Mouse (Mus musculus) spleen, adult 2 months (tissue): Measurements from ENCODE around the gene Ulk3.

ENCODE experiments used
- CTCF ChIP-seq: fragments of 200-500 bp; IDR thresholded peaks from 2 replicates; pipeline ENCODE4 v1.5.1; 2011; ENCODE audit warnings: mild to moderate bottlenecking, inconsistent platforms; ENCODE audit not compliant: insufficient read depth, insufficient read length, insufficient replicate concordance; ENCODE audit errors: extremely low read depth
- POLR2A ChIP-seq: fragments of 200-500 bp; IDR thresholded peaks from 2 replicates; pipeline ENCODE4 v1.6.1; 2011; ENCODE audit warnings: low read depth, low read length, inconsistent platforms

- no peak for TF ChIP-seq POLR2A
- TF ChIP-seq CTCF: no peak
These were observed 24.6 kb upstream of the Ulk3 start for GRCm38 (mm10) chr9:57564609-57565008.
